Mouse (Mus musculus) embryonic facial prominence, embryonic 10.5 days (tissue): Measurements from ENCODE around the gene Hydin. TPM values are rescaled to one million over a fixed set of nuclear protein-coding genes. Genes with fewer than 3 reads are reported as not detected.
A peak's percentile ranks its signal among the peaks of the same experiment; 100 is the strongest.

Experiments used
- DNase-seq: peaks from one replicate; pipeline ENCODE4 v3.0.0-alpha.2; 2017; ENCODE audit warnings: low spot score
- H3K27ac ChIP-seq: fragments of 300-500 bp; sonication (generic); replicated peaks from 2 replicates; pipeline ENCODE4 v1.5.1; 2016; ENCODE audit warnings: mild to moderate bottlenecking
- H3K27me3 ChIP-seq: fragments of 300-500 bp; sonication (generic); replicated peaks from 2 replicates; pipeline ENCODE4 v1.6.1; 2016; ENCODE audit warnings: low read depth, mild to moderate bottlenecking; ENCODE audit not compliant: poor library complexity, severe bottlenecking
- H3K36me3 ChIP-seq: fragments of 300-500 bp; sonication (generic); replicated peaks from 2 replicates; pipeline ENCODE4 v1.6.1; 2016; ENCODE audit warnings: mild to moderate bottlenecking, moderate library complexity
- H3K4me1 ChIP-seq: fragments of 300-500 bp; sonication (generic); 2 replicates; pipeline ENCODE4 v1.6.1; 2016
- H3K4me3 ChIP-seq: fragments of 300-500 bp; sonication (generic); 2 replicates; pipeline ENCODE4 v1.5.1; 2016; ENCODE audit warnings: mild to moderate bottlenecking, moderate library complexity
- H3K9me3 ChIP-seq: fragments of 300-500 bp; sonication (generic); 2 replicates; pipeline ENCODE4 v1.6.1; 2016; ENCODE audit warnings: mild to moderate bottlenecking
- WGBS: fragments of 180-500 bp; shearing (Covaris S2); methylation state at CpG from one replicate; pipeline ENCODE4 v1.1.7; 2016; 5-methylcytosine and 5-hydroxymethylcytosine counted together
- polyA plus RNA-seq: library from polyadenylated mRNA; unstranded; fragments of >200 nt; fragmentation: Nextera tagmentation; extraction: Ambion mirVana; gene quantifications from 2 replicates; pipeline ENCODE4 v1.2.1, GENCODE M21; 2016

Gene Hydin
- 0.04 and 0.14 TPM in 2 replicates for polyA plus RNA-seq

GRCm38 (mm10) chr8:110266741-110267140 lies at the start of gene Hydin:
Gene Hydin, plus strand, starts transcription at chr8:110266977.
- peak; percentile 94 for DNase-seq
- WGBS = under 1% methylated on average over 15 of the region's 15 CpGs
- Histone ChIP-seq H3K9me3 (no peaks in the 10 kb centered on the region), H3K27me3 (no peaks in the 10 kb centered on the region), H3K27ac (peak within 1 kb of the TSS; percentile 83), H3K4me1 (peaks cover 18% of the 10 kb centered on the region; the same call in 1 of the 2 replicates), H3K36me3 (no peaks in the 10 kb centered on the region), H3K4me3 (peak within 1 kb of the TSS; percentile 65)

- Histone ChIP-seq H3K36me3 (peaks cover 18% of the 10 kb centered on the region), H3K9me3 (no peaks in the 10 kb centered on the region), H3K4me3 (peak overlapping the region; percentile 70), H3K4me1 (peaks cover 20% of the 10 kb centered on the region), H3K27me3 (no peaks in the 10 kb centered on the region), H3K27ac (peak overlapping the region; percentile 80)
- no peak for DNase-seq
- WGBS = 30% methylated on average over 5 of the region's 5 CpGs
These were observed 49.6 kb upstream of the Hydin start for GRCm38 (mm10) chr8:110217198-110217597.

- under 1% methylated on average over 43 of the region's 43 CpGs for WGBS
These were observed 49.1 kb upstream of the Hydin start for GRCm38 (mm10) chr8:110217681-110218131.

GRCm38 (mm10) chr8:110218511-110218910 lies 48.3 kb upstream of the Hydin start:
- Histone ChIP-seq H3K36me3 (peaks cover 31% of the 10 kb centered on the region), H3K4me1 (peaks cover 20% of the 10 kb centered on the region), H3K9me3 (no peaks in the 10 kb centered on the region), H3K27ac (no peak overlapping the region), H3K27me3 (no peaks in the 10 kb centered on the region), H3K4me3 (peak overlapping the region; percentile 70)
- DNase-seq = no peak
- 74% methylated on average over 5 of the region's 5 CpGs for WGBS

More at GRCm38 (mm10) chr8:110217681-110218131, 49.1 kb upstream of the Hydin start:
- peak overlapping the region; percentile 70 for H3K4me3 ChIP-seq
- no peaks in the 10 kb centered on the region for H3K27me3 ChIP-seq
- peaks cover 20% of the 10 kb centered on the region for H3K4me1 ChIP-seq
- peak overlapping the region; percentile 80 for H3K27ac ChIP-seq
- DNase-seq = peak; percentile 100
- H3K9me3 ChIP-seq = no peaks in the 10 kb centered on the region
- peaks cover 23% of the 10 kb centered on the region for H3K36me3 ChIP-seq

- Histone ChIP-seq H3K27ac (no peak overlapping the region), H3K4me1 (peaks cover 20% of the 10 kb centered on the region), H3K9me3 (no peaks in the 10 kb centered on the region), H3K27me3 (no peaks in the 10 kb centered on the region), H3K4me3 (no peak overlapping the region), H3K36me3 (peaks cover 49% of the 10 kb centered on the region)
- no peak for DNase-seq
- 92% methylated on average over 14 of the region's 14 CpGs for WGBS
These were observed 45.8 kb upstream of the Hydin start for GRCm38 (mm10) chr8:110220936-110221335.

- H3K9me3 ChIP-seq = no peaks in the 10 kb centered on the region
- no peaks in the 10 kb centered on the region for H3K27me3 ChIP-seq
- WGBS = 81% methylated on average over 6 of the region's 6 CpGs
- 0 out of 2 replicates have a peak, but pooled peaks cover under 1% of the 10 kb centered on the region for H3K36me3 ChIP-seq
- no peak for DNase-seq
- no peak overlapping the region for H3K27ac ChIP-seq
- no peak overlapping the region for H3K4me3 ChIP-seq
- H3K4me1 ChIP-seq = no peaks in the 10 kb centered on the region
These were observed 36.0 kb upstream of the Hydin start for GRCm38 (mm10) chr8:110230803-110231202.

GRCm38 (mm10) chr8:110242278-110243177 lies 24.2 kb upstream of the Hydin start:
- H3K9me3 ChIP-seq = no peaks in the 10 kb centered on the region
- 52% methylated on average over 7 of the region's 7 CpGs for whole genome bisulfite sequencing
- H3K4me3 ChIP-seq = no peak overlapping the region
- no peaks in the 10 kb centered on the region for H3K36me3 ChIP-seq
- no peak overlapping the region; the same call in 1 of the 2 replicates for H3K27ac ChIP-seq
- peaks cover 15% of the 10 kb centered on the region for H3K4me1 ChIP-seq
- no peaks in the 10 kb centered on the region for H3K27me3 ChIP-seq
- DNase-seq = no peak

GRCm38 (mm10) chr8:110244566-110244965 lies 22.2 kb upstream of the Hydin start:
- Histone ChIP-seq H3K36me3 (no peaks in the 10 kb centered on the region), H3K4me1 (peaks cover 15% of the 10 kb centered on the region), H3K27ac (no peak overlapping the region), H3K4me3 (no peak overlapping the region), H3K27me3 (no peaks in the 10 kb centered on the region), H3K9me3 (no peaks in the 10 kb centered on the region)
- WGBS = 56% methylated on average over 2 of the region's 2 CpGs
- no peak for DNase-seq

- peak; percentile 20 for DNase-seq
- WGBS = 64% methylated on average over 6 of the region's 6 CpGs
- H3K27ac ChIP-seq = no peak overlapping the region
- no peaks in the 10 kb centered on the region for H3K27me3 ChIP-seq
- peaks cover 14% of the 10 kb centered on the region for H3K4me1 ChIP-seq
- H3K4me3 ChIP-seq = no peak overlapping the region
- H3K9me3 ChIP-seq = no peaks in the 10 kb centered on the region
- H3K36me3 ChIP-seq = no peaks in the 10 kb centered on the region
These were observed 19.5 kb upstream of the Hydin start for GRCm38 (mm10) chr8:110247238-110247637.

- Histone ChIP-seq H3K27me3 (no peaks in the 10 kb centered on the region), H3K9me3 (no peaks in the 10 kb centered on the region), H3K4me3 (no peak overlapping the region), H3K36me3 (no peaks in the 10 kb centered on the region), H3K27ac (no peak overlapping the region), H3K4me1 (peaks cover 3% of the 10 kb centered on the region; the same call in 1 of the 2 replicates)
- WGBS = 83% methylated on average over 4 of the region's 4 CpGs
- no peak for DNase-seq
These were observed 12.8 kb upstream of the Hydin start for GRCm38 (mm10) chr8:110253986-110254385.

GRCm38 (mm10) chr8:110265796-110266305 lies 926 bp upstream of the Hydin start:
- no peak overlapping the region for H3K4me3 ChIP-seq
- no peaks in the 10 kb centered on the region for H3K27me3 ChIP-seq
- H3K27ac ChIP-seq = no peak overlapping the region
- H3K36me3 ChIP-seq = no peaks in the 10 kb centered on the region
- H3K9me3 ChIP-seq = no peaks in the 10 kb centered on the region
- DNase-seq = no peak
- WGBS = 69% methylated on average over 11 of the region's 11 CpGs
- peaks cover 18% of the 10 kb centered on the region; the same call in 1 of the 2 replicates for H3K4me1 ChIP-seq

- no peaks in the 10 kb centered on the region for H3K36me3 ChIP-seq
- peaks cover 18% of the 10 kb centered on the region; the same call in 1 of the 2 replicates for H3K4me1 ChIP-seq
- no peak for DNase-seq
- no peaks in the 10 kb centered on the region for H3K9me3 ChIP-seq
- WGBS = 12% methylated on average over 12 of the region's 12 CpGs
- peak overlapping the region; percentile 65 for H3K4me3 ChIP-seq
- H3K27me3 ChIP-seq = no peaks in the 10 kb centered on the region
- H3K27ac ChIP-seq = peak overlapping the region; percentile 83
These were observed 491 bp downstream of the Hydin start for GRCm38 (mm10) chr8:110267268-110267667.
